Mouse (Mus musculus): ENCODE measurements around the gene Tcp11l2. TPM values are rescaled to one million over a fixed set of nuclear protein-coding genes. Genes with fewer than 3 reads are reported as not detected.

Gene Tcp11l2
- polyA plus RNA-seq, 1 experiment: 97.0 TPM

- DNase-seq: no peak
- TF ChIP-seq CTCF (IDR thresholded peaks at IDR 0.05; ENCODE audit: insufficient read depth, low read length): no peak
- TF ChIP-seq POLR2A (IDR thresholded peaks at IDR 0.05; ENCODE audit: borderline replicate concordance, extremely low read depth, low read depth, low read length): no peak
- Histone ChIP-seq H3K4me1 (ENCODE audit: control insufficient read depth, insufficient read depth, low read length) (peaks cover 10% of the 10 kb centered on the region; the same call in 1 of the 2 replicates), H3K4me3 (replicated peaks; ENCODE audit: extremely low read depth, low read depth, low read length) (no peak overlapping the region)
- 70% methylated on average over 5 of the region's 5 CpGs for WGBS
Measured at GRCm38 (mm10) chr10:84535458-84535857, 41.0 kb upstream of the Tcp11l2 start.

DNA sequence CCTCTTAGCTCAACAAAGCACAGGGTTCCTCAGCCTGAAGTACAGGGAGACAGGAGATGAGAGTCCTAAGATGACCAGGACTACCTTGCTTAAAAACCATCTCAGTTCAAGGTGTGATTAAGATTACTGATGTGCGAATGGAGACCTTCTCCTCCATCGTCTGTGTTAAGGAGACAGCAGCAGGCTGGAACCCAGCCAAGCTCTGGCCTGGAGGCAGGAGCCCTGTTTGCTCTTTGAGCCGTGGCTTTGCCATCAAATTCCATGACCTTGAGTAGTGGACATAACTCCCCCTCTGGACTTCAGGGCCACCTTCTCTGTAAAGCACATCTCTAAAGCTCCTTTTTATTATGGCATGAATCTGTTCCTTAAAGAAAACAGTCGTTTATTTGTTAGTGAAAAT lies 40.6 kb upstream of the Tcp11l2 start:
- no peak for DNase-seq

GRCm38 (mm10) chr10:84539651-84540050 lies 36.8 kb upstream of the Tcp11l2 start:
- 89% methylated on average over 6 of the region's 6 CpGs for WGBS
- Histone ChIP-seq H3K4me1 (ENCODE audit: control insufficient read depth, insufficient read depth, low read length) (no peaks in the 10 kb centered on the region), H3K4me3 (replicated peaks; ENCODE audit: extremely low read depth, low read depth, low read length) (no peak overlapping the region)
- DNase-seq: no peak
- no peak for TF ChIP-seq CTCF (IDR thresholded peaks at IDR 0.05; ENCODE audit: insufficient read depth, low read length)
- TF ChIP-seq POLR2A (IDR thresholded peaks at IDR 0.05; ENCODE audit: borderline replicate concordance, extremely low read depth, low read depth, low read length): no peak

More for the DNA sequence above, 40.6 kb upstream of the Tcp11l2 start:
- WGBS: 43% methylated on average over 4 of the region's 4 CpGs
- Histone ChIP-seq H3K4me1 (ENCODE audit: control insufficient read depth, insufficient read depth, low read length) (peaks cover 10% of the 10 kb centered on the region; the same call in 1 of the 2 replicates), H3K4me3 (replicated peaks; ENCODE audit: extremely low read depth, low read depth, low read length) (no peak overlapping the region)
- TF ChIP-seq POLR2A (IDR thresholded peaks at IDR 0.05; ENCODE audit: borderline replicate concordance, extremely low read depth, low read depth, low read length): no peak
- no peak for TF ChIP-seq CTCF (IDR thresholded peaks at IDR 0.05; ENCODE audit: insufficient read depth, low read length)

DNA sequence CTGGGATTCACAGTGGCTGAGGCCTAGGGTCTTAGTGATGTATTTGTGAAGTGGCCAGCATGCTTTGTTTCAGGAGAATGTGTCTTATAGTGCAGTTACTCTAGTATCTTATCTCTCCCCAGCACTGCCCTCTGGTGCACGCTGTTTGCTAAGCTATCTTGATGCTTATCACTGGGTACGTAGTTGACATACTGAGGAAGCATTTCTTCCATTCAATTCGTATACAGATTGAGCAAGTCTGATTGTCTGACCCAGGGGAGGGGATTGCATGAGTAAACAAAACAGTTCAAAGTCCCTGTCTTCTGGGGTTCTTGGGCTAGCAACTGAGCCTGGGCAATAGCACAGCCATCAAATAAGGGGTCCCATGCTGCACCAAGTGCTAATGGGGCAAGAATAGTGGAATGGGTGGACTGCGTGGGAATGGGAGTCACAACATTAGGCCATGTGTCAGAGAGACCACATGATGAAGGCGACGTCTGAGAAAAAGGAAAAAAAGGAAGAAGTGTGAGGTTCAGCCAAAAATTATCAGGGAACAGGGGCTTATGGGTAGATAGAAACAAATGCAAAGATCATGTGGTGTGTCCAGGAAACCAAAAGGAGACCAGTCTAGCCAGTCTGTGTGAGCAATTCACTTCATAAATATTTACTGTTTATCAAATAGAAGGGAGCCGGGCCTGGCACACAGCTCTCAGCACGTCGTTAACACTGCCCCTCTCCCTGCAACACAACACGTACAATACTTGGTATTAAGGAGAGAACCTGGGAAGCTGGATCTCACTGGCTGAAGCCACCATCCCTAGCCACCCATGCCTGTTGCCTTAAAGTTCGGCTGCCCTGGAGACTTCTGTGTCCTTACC lies 33.4 kb upstream of the Tcp11l2 start:
- WGBS: 43% methylated on average over 11 of the region's 11 CpGs
- DNase-seq: no peak
- H3K4me1 ChIP-seq (ENCODE audit: control insufficient read depth, insufficient read depth, low read length): no peaks in the 10 kb centered on the region
- TF ChIP-seq POLR2A (IDR thresholded peaks at IDR 0.05; ENCODE audit: borderline replicate concordance, extremely low read depth, low read depth, low read length) (no peak), CTCF (IDR thresholded peaks at IDR 0.05; ENCODE audit: insufficient read depth, low read length) (0 out of 2 replicates have a peak, but pooled peaks have one; percentile 5)
- no peak overlapping the region for H3K4me3 ChIP-seq (replicated peaks; ENCODE audit: extremely low read depth, low read depth, low read length)

- TF ChIP-seq POLR2A (IDR thresholded peaks at IDR 0.05; ENCODE audit: borderline replicate concordance, extremely low read depth, low read depth, low read length) (no peak), CTCF (IDR thresholded peaks at IDR 0.05; ENCODE audit: insufficient read depth, low read length) (no peak)
- H3K4me1 ChIP-seq (ENCODE audit: control insufficient read depth, insufficient read depth, low read length): no peaks in the 10 kb centered on the region
- 58% methylated on average over 7 of the region's 7 CpGs for WGBS
- no peak for DNase-seq
- H3K4me3 ChIP-seq (replicated peaks; ENCODE audit: extremely low read depth, low read depth, low read length): no peak overlapping the region
Measured at GRCm38 (mm10) chr10:84544841-84545610, 31.4 kb upstream of the Tcp11l2 start.

GRCm38 (mm10) chr10:84549146-84549919 lies 27.1 kb upstream of the Tcp11l2 start:
- Histone ChIP-seq H3K4me3 (replicated peaks; ENCODE audit: extremely low read depth, low read depth, low read length) (no peak overlapping the region), H3K4me1 (ENCODE audit: control insufficient read depth, insufficient read depth, low read length) (no peaks in the 10 kb centered on the region)
- WGBS: 65% methylated on average over 17 of the region's 17 CpGs
- DNase-seq: no peak
- TF ChIP-seq POLR2A (IDR thresholded peaks at IDR 0.05; ENCODE audit: borderline replicate concordance, extremely low read depth, low read depth, low read length) (no peak), CTCF (IDR thresholded peaks at IDR 0.05; ENCODE audit: insufficient read depth, low read length) (no peak)

GRCm38 (mm10) chr10:84549920-84550293 lies 26.5 kb upstream of the Tcp11l2 start:
- 64% methylated on average over 10 of the region's 10 CpGs for WGBS
- no peak for DNase-seq
- H3K4me1 ChIP-seq (ENCODE audit: control insufficient read depth, insufficient read depth, low read length): no peaks in the 10 kb centered on the region

DNA sequence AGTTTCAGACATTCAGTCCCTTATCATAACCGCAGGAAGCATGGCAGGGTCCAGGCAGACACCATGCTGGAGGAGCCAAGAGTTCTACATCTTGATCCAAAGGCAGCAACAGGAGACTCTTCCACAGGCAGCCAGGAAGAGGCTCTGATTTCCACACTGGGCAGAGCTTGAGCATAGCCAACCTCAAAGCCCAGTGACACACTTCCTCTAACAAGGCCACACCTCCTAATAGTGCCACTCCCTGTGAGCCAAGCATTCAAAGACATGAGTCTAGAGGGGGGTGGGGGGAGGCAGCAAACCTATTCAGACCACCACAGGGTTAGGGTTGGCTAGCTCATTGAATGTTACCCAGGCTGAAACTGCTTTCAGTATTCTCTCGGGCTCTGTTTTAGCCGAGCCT lies 24.6 kb upstream of the Tcp11l2 start:
- no peak for TF ChIP-seq POLR2A (IDR thresholded peaks at IDR 0.05; ENCODE audit: borderline replicate concordance, extremely low read depth, low read depth, low read length)
- no peak for TF ChIP-seq CTCF (IDR thresholded peaks at IDR 0.05; ENCODE audit: insufficient read depth, low read length)
- no peaks in the 10 kb centered on the region for H3K4me1 ChIP-seq (ENCODE audit: control insufficient read depth, insufficient read depth, low read length)
- 91% methylated on average over 3 of the region's 3 CpGs for WGBS
- H3K4me3 ChIP-seq (replicated peaks; ENCODE audit: extremely low read depth, low read depth, low read length): no peak overlapping the region
- DNase-seq: no peak

More at GRCm38 (mm10) chr10:84549920-84550293, 26.5 kb upstream of the Tcp11l2 start:
- no peak overlapping the region for H3K4me3 ChIP-seq (replicated peaks; ENCODE audit: extremely low read depth, low read depth, low read length)
- TF ChIP-seq POLR2A (IDR thresholded peaks at IDR 0.05; ENCODE audit: borderline replicate concordance, extremely low read depth, low read depth, low read length): no peak
- TF ChIP-seq CTCF (IDR thresholded peaks at IDR 0.05; ENCODE audit: insufficient read depth, low read length): no peak

DNA sequence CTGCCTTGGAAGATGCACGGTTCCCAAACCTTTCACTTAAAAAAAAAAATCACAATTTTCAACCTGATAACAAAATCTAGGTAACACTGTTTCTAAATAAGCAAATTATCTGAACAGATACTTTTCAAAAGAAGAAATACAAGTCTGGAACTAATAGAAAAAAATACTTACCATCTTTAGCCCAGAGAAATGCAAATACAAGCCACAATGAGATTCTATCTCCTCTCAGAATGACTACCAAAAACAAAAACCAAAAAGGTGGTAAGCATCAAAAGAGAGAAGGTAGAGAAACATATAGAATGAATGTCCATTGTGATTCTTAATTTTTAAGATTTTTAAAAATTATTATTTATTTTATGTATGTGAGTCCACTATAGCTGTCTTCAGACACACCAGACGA lies 23.9 kb upstream of the Tcp11l2 start:
- H3K4me1 ChIP-seq (ENCODE audit: control insufficient read depth, insufficient read depth, low read length): no peaks in the 10 kb centered on the region
- H3K4me3 ChIP-seq (replicated peaks; ENCODE audit: extremely low read depth, low read depth, low read length): no peak overlapping the region
- WGBS: 95% methylated on average over 2 of the region's 2 CpGs
- no peak for TF ChIP-seq CTCF (IDR thresholded peaks at IDR 0.05; ENCODE audit: insufficient read depth, low read length)
- no peak for TF ChIP-seq POLR2A (IDR thresholded peaks at IDR 0.05; ENCODE audit: borderline replicate concordance, extremely low read depth, low read depth, low read length)
- DNase-seq: no peak

All from lung, adult 2 months (tissue).